Mouse (Mus musculus) kidney, postnatal 36 days (tissue): Measurements from ENCODE around the gene Mapk9.

Source experiments
- DNase-seq, 2 experiments: peaks; one replicate each; pipeline ENCODE4 v3.0.0; 2021 to 2022; ENCODE audit warnings: mixed read lengths in 2 of 2

The Mapk9 gene

DNA sequence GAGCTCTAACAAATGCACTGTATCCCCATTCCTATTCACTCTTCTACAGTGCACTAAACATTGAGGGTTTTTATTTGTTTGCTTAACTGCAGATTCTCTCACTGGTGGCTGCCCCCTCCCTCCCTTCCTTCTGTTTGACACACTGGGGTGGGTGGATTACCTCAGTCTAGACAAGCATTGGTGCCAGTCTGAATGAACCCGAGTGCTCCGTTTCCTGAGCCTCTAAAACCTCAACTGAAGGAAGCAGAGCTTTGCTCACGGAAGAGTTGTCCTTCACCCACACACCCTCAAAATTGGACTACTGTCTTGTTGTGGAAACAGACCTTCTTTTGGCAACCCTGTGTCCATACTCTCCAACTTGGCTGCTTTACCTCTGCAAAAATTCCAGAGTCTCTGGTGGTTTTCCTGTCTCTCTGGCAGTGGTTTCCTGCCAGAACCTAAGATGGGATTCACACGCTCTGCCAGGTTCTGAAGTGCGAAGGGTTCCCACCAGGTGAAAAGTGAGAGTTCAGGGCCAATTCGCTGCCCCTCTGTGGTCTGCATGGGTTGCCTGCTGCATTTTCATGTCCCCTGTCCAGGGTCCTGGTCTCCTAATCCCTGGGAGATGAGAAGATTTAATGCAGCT is 49.5 kb downstream of the Mapk9 start:
- DNase-seq = no peak

DNA sequence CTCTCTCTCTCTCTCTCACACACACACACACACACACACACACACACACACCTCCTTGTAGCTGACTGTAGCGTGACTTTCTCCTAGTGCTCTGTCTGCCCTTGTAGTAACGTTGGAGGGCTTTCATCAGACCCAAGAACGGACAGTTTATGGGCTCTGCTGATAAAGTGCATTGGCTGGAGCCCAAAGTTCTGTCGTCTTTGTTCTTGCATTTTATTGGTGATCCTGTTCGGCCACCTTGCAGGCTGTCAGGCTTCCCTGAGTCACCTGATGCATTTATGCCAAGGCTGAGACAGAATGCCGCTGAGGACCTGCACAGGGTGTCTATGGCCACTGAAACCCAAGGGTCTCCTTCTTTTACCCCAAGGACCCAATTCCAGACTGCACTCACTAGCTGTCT is 53.5 kb downstream of the Mapk9 start:
- no peak for DNase-seq

DNA sequence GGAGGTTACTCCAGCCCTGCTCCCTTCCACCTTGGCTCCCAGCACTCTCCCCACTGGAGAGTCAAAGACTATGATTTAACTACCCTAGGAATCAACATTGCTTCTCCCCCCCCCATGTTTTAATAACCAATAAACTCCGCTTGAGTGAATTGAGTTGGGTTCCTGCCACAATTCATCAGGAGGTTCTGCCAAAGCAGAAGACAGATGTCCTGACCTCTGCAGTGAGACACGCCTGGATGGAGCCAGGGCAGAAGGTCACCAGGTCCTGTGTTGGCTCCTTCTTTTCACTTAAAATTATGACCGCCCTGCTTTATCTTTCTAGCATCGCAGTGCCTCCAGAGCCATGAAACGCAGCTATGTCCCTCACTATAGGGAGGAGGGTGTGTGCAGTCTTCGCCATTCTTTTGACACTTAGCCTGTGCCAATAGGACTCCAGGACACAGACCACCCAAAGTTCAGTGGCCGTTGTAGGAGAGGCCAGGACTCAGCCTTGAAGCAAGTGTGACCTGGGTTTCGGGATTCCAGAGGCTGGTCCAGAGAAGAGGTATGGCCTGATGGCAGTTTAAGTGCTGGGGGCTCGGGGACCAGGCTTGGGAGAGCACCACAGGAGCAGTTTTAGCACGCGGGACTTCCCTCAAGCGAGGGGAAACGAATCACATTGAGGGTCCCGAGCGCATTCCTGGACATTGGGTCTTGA is 54.6 kb downstream of the Mapk9 start:
- DNase-seq = peak; percentile 69 to 75

DNA sequence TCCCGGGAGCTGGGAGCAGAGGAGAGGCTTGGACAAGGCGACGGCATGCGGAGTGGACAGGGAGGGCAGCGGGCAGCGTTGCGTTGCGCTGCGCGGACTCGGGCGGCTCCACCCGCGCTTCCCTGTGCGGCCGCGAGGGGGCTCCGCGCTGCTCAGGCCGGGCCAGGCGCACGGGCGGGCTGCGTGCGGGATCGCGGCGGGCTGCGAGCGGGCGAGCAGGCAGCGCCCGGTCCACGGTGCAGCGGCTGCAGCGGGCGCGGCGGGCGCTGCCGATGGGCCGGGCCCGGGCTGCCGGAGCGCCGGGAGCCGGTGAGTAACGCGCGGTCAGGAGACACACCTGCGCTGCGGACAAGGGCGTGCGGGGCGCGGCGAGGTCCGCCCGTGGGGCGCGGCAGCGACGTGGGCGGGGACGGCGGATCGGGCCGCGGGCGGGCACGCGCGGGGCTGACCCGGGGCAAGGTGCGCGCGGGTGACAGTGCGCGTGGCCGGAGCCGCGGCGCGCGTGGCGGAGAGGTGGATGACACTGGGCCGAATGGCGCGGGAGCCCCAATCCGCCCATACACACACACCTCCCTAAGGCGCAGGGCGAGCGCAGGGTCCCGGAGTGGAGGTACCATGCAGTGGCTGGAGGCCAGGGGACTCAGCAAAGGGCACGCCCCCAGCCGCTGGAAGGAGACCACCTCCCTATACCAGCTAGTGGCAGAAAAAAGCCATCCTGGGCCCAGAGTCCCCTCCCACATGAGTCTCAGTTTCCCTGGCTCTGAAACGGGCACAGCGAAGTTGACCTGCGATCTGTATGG is 55.3 kb downstream of the Mapk9 start, which contains the start of gene Rasgef1c:
Gene Rasgef1c, plus strand, starts transcription at position 177 of the 800 bp plus-strand sequence.
- peak; percentile 45 to 86 for DNase-seq

DNA sequence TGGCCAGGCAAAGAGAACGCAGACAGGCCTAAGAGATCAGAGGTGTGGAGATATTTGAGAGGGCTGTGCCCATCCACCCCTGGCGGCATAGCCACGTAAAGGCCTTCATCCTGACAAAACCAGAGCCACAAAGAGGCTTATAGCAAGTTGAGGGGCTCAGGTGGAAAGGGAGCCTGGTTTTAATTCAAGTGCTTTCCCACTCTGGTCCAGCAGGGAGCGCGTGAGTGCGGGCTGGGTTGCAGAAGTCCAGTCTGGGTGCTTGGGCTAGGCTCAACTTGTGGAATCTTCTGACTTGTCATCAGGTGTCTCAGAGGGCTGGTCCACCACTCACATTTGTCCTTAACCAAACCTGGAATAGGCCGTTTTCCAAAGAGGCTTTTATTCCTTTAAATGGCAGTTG is 56.8 kb downstream of the Mapk9 start:
- DNase-seq = peak; percentile 48 to 86

DNA sequence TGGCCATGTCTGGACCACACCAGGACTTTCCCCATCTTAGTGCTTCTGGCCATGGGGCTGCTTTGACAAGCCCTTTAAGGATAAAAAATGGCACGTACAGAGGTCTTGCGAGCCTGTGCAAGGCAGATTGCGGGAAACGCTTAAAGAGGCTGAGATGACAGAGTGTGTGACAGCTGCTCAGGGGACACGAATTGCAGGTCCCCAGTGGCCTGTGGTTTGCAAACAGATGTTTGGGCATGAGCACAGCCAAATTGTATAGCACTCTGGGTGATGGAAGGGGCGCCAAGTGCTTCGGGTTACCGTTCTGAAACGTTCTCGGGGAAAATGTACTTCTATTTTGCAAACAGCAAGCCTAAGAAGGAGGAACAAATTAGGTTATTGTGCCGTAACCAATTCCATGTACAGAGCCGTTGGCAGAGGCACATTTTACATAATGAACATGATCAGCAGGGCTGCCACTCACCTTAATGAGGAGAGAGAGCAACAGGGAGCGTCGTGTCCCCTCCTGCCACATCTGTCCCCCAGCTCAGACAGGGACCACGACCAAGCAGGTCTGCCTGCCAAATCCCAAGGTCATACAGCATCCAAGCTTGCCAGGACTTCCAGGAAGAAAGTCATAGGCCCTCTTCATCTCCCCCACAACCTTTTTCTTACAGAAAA is 72.1 kb downstream of the Mapk9 start:
- no peak for DNase-seq

DNA sequence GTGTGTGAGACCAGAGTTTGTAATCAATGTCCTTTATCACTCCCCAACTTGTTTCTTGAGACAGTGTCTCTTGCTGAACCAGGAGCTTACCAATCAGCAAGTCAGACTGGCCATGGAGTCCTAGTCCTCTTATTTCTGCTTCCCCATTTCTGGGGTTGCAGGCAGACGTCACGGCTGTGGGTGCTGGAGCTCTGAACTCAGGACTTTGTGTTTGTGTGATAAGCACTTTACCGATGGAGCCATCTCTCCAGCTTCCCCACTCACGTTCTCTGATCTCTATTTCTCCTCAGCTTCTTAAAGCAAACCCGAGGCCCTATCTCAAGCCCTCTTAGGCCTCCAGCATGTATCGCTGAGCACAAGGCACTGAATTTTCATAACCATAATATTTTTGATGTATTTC is 72.8 kb downstream of the Mapk9 start:
- no peak for DNase-seq

DNA sequence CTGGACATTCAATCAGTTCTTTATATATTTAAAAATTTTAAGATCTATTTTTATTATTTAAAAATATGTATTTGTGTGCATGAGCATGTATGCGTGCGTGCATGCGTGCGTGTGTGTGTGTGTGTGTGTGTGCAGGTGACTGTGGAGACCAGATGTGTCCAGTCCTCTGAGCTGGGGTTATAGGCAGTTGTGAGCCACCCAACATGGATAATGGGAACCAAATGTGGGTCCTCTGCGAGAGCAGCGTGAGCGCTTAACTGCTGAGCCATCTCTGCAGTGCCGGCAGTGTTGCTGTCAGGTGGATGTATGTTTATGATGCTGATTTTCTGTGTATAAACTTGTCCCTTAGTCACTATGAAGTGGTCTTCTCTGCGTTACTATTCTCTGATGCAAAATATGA is 77.0 kb downstream of the Mapk9 start:
- no peak for DNase-seq

DNA sequence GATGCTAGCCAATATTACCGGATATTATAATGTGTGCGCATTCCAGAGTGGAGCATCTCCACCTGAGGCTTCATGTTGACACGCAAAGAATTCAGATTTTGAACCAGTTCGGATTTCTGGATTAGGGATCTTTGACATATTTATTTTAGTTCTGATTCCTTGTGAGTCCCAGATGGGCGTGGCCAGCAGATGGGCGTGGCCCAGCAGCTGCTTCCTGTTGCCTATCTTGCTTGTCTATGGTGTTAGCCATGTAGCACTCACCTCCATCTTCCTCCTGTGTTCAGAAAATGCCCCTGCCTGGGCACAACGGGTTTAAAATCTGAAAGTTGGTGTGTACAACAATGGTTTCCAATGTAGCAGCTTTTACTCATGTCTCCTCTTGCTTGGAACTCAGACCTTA is 79.6 kb downstream of the Mapk9 start:
- no peak for DNase-seq

DNA sequence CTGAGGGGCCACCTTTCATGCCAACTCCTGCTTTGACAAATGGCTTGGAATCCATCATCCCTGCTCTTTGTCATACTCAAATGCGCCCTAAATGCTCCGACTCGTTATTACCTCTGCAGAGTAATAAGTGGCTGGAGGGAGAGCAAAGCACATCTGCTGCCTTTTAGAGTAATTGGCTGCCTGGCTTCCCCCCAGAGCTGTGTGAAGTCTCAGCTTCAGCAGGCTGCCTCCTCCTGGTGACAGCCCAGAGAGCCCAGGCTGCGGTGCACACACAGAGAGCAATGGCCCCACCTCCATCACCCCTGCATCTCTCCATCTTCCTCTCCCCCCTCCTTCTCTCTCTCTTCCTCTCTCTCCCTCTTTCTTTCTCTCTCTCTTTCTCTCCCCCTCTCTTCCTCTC is 80.6 kb downstream of the Mapk9 start:
- no peak for DNase-seq

DNA sequence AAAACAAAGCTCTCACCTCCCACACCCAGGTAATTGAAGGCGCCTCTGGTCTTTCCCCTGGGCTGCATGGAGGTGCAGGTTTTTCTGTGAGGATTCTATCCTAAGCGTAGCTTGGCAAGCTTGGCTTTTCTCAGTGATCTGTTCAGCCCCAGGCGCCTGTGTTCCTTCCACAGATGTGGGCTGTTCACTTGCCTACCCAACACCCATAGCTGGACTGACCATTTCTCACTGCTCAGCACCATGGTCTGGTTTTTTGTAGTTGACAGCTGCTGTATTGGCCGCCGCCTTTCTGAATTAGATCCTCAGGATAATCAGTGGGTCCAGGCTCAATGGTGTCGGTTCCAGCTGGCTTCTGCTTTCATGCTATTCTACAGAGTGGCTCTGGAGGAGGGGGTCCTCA is 81.1 kb downstream of the Mapk9 start:
- no peak for DNase-seq

DNA sequence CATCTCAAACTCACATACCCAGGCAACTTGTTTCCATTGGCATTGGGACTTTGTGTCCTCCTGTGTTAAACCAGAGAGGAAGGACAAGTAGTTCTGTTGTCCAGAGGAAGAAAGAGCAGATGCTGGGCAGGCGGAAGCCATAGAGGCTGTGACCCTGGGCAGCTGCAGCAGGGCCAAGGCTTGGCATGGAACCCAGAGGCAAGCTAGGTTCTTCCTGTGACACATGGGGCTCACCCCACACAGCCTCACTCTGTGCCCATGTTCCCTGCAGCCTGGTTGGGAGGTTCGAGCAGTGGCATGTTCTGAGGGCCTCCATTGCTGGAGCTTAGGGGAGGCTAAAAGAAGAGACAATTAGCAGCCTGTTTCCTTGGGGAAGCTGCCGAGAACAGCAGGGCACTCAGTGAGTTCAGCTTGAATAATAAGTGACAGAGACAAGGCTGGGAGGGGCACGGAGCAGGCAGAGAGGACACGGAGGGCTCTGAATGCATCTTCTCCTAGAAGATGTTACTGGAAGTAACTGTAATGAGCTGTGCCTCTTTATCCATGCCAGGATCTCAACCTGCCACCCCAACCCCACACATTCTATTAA is 84.6 kb downstream of the Mapk9 start:
- DNase-seq = peak; percentile 7 to 22

DNA sequence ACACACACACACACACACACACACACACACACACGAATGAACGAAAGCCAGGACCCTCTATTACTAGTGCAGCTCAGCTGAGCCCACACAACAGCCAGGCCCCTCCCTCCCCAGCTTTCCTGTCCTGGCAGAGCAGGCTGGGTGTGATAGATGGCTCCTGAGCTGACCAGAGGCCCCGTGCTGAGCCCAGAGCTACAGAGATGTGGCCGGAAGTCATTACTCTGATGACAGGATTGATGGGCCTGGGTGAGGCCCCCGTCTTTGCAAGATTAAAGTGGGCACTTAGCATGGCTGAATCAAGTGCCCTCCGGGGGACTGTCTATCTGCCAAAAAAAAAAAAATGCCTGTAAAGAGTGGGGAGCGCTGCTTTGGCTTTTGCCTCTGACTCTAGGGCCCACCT is 85.3 kb downstream of the Mapk9 start:
- peak; percentile 19 to 25 for DNase-seq

DNA sequence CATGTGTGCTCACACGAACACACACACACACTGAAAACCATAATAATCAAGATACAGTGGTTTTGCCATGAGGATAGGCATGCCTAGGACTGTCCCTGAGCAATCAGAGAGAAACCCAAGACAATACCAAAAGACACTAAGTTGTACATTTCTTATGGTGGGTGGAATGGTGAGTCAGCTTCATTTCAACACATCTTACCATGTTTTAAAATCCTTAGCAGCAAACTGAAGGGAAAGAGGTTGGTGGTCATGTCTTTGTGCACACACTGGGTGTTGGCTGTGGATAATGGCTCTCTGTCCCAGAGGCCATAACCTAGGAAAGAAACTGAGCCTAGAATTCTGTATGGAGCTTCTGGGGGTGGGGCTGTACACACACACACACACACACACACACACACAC is 87.3 kb downstream of the Mapk9 start:
- no peak for DNase-seq

DNA sequence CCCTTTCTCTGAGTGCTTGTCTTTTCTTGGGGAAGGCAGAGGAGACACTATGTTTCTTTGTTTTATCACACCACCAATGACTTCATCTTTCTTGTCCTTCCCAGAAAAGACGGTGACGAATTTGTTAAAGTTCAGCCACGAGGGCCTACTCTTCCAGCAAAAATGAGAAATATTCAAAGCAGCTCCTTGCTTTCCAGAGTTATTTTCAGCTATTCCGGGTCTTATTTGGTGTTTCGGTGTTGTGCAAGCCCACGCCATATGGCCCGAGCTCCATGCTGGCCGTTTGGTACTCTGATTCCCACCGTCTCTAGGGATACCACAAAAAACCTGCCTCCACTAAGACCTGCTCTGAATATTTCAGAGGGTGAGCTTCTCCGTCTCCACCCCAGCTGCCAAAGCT is 87.8 kb downstream of the Mapk9 start:
- no peak for DNase-seq
